Mouse (Mus musculus) lung, adult 2 months (tissue): ENCODE measurements around the gene Gm45021.

ENCODE experiments used
- CTCF ChIP-seq: fragments of 200-500 bp; IDR thresholded peaks from 2 replicates; pipeline ENCODE4 v1.5.1; 2011; ENCODE audit warnings: mild to moderate bottlenecking, low read length, control low read depth; ENCODE audit not compliant: insufficient read depth
- POLR2A ChIP-seq: fragments of 200-500 bp; IDR thresholded peaks from 2 replicates; pipeline ENCODE4 v1.6.1; 2011; ENCODE audit warnings: low read depth, mild to moderate bottlenecking, control low read depth, low read length, borderline replicate concordance; ENCODE audit errors: extremely low read depth

- TF ChIP-seq POLR2A = no peak
- no peak for TF ChIP-seq CTCF
These were observed 4.8 kb downstream of the Gm45021 start for GRCm38 (mm10) chr6:48594043-48594738.
